Mouse (Mus musculus) ES-Bruce4 (cell line): ENCODE measurements around the gene Nolc1.

Experiments used
- CTCF ChIP-seq: IDR thresholded peaks from one replicate; pipeline ENCODE4 v1.8.1; 2011; ENCODE audit warnings: low read depth, low read length
- EP300 ChIP-seq: IDR thresholded peaks from 2 replicates; pipeline ENCODE4 v1.6.1; 2011; ENCODE audit warnings: low read depth, low read length; ENCODE audit not compliant: insufficient read depth
- POLR2A ChIP-seq: IDR thresholded peaks from one replicate; pipeline ENCODE4 v1.8.1; 2011; ENCODE audit warnings: low read length; ENCODE audit not compliant: insufficient read depth

- TF ChIP-seq EP300 (no peak), CTCF (no peak), POLR2A (no peak)
Measured at GRCm38 (mm10) chr19:46030196-46030983, 45.3 kb upstream of the Nolc1 start.
